Mouse (Mus musculus): ENCODE measurements around the gene Ift27.

Gene Ift27

DNA sequence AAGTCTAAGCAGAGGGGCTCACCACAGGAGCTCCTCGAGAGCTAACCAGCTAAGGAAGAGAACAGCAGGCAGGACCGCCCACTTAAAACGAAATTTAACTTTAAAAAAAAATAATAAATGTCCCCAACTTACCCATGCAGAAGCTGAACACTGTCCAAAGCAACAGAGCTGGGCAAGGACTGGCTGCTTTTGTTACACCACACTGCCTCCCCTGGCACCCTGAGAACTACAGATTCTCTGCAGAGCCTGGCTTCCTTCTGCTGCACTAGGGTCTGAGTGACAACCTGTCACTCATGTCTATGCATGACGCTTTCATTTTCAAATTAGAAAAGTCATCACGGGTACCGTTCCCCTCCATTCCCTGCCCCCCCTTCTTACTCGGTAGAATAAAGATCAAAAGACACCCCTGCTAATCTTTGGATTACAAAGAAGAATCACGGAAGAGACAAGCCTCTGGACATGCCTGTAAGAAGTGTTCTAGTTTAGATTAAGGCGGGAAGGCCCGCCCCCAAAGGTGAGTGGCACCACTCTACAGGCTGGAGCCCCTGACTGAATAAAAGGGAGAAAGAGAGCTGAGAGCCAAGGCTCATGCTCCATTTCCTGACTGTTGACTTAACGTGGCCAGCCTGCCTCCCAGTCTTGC, 1.5 kb downstream of the Ift27 start:
- DNase-seq (ENCODE audit: low spot score), result no peak

- DNase-seq (ENCODE audit: low spot score), result no peak
Measured at GRCm38 (mm10) chr15:78171651-78172050, 2.3 kb downstream of the Ift27 start.

DNA sequence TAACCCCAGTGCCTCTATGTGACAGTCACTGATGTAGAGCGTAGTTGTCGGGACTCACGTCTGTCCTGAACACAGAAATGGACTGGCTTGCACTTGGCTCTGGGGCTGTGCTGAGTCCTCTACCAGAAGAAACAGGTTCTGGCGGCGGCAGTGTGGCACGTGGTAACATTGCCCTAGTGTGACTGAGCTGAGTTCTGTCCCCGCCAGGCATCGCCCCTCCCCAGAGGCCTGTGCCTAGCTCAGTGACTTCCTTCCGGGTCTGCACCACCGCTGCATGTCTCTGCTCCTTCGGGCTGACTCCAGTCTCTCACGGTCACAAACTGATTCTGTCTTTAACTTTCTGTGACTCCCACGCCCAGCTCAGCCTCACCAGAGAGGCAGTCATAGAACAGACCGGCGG, 3.2 kb downstream of the Ift27 start:
- no peak for DNase-seq (ENCODE audit: low spot score)

DNA sequence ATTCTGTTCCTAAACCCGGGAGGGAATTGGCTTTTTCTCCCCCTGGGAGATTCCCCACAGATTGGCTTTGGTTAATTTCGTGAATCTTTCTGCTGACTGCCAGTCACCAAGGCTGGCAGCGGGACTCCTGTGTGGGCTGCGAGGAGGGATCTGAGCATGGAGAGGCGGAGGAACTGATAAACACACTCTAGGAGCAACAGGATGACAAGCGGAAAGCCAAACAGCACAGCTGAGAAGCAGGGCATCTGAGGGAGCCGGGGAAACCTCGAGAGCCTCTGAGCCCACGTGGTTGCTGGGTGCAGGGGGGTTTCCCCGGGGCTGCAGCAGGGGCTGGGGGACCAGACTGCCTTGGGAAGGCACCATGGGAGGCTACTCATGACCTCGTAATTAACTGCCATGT, 4.3 kb downstream of the Ift27 start:
- DNase-seq (ENCODE audit: low spot score), result no peak

DNA sequence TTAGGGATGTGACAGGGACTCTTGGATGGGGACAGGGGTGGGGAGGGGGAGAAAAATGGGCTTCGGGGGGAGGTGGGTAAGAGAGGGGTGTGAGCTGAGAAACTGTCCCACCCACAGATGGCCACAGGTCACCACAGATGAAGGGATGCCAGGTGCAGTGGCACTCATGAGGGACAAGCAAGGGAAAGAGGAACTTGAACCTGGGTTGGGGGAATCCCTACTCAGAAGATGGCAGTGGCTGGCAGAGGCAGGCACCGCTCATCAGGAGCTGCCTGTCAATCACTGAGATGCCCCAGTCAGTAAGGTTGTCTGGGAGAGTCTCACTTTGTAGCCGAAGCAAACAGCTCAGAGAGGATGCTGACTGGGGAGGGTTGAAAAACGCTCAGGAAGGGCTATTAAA, 8.6 kb downstream of the Ift27 start:
- DNase-seq (ENCODE audit: low spot score), result no peak

DNA sequence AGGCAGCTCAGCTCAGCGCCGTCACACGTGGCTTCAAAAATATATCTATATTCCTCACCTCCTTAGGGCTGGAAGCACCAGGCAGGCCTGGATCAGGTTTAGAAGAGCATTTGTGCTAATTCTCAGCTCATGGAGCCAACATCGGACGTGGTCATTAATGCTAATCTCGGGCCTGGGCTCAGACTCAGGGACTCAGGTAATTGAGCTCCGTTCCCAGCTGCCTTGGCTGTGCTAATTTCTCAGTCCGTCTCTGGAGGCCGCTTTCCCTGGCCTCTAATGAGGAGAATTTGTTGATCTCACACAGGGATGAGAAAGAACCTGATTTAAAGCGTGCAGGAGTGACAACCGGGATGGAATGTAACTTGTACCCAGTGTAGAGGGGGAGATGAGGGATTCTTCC, 9.4 kb downstream of the Ift27 start:
- DNase-seq (ENCODE audit: low spot score), result no peak

DNA sequence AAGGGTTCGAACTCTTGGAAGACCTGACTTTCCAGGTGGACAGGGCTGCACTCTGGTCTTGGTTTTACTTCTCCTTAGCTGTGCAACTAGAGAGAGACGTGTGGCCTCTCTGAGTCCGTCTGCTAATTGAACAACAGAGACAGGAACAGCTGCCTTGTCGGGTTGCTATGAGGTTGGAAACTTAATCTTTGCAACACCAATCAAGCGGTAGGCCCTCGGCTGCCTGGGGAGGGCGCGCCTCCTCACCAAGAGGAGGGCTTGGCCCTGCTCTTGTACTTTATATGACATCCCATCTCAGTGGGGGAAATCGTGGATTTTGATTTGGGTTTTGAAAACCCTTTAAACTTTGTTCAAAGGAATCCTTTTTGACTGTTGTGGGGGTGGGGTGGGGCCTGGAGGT, 12.0 kb downstream of the Ift27 start:
- DNase-seq (ENCODE audit: low spot score), result no peak

- DNase-seq (ENCODE audit: low spot score), result no peak
Measured at GRCm38 (mm10) chr15:78158335-78158734, 15.6 kb downstream of the Ift27 start.

GRCm38 (mm10) chr15:78157824-78158223, 16.1 kb downstream of the Ift27 start:
- DNase-seq (ENCODE audit: low spot score), result no peak

GRCm38 (mm10) chr15:78157330-78157729, 16.6 kb downstream of the Ift27 start:
- no peak for DNase-seq (ENCODE audit: low spot score)

GRCm38 (mm10) chr15:78155421-78155820, 18.5 kb downstream of the Ift27 start:
- no peak for DNase-seq (ENCODE audit: low spot score)

DNA sequence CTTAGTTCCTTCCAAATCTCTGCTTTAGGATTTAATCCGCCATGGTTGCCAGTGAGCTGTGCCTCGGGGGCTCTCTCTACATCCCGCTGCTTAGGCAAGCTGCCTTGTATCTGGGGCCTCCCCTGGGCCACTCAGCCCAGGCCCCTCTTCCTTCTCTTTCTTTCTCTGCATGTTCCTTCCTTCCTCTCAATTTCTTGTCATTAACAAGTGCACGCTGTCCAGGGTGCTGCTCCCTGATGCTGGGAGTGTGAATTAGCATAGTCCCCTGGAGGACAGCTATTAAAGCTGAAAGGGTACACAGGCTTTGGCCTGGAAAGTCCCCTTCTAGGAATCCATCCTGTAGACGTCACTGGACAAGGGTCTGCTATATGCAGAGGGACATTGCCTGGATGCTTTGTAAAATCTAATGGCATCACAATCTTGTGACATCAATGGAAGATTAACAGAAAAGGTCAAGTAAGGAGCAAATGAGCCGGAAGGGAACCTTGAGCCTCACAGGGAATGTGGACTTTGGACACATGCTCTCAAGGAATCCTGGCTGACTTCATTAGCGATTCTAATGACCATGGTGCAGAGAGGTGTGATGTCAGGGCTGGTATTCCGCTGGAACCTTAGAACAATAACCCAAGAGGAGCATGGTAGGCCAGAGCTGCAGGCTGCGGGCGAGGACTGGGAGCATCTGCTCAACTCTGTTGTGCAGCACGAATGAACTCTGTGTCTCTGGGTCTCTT, 20.7 kb downstream of the Ift27 start:
- DNase-seq (ENCODE audit: low spot score), result no peak

DNA sequence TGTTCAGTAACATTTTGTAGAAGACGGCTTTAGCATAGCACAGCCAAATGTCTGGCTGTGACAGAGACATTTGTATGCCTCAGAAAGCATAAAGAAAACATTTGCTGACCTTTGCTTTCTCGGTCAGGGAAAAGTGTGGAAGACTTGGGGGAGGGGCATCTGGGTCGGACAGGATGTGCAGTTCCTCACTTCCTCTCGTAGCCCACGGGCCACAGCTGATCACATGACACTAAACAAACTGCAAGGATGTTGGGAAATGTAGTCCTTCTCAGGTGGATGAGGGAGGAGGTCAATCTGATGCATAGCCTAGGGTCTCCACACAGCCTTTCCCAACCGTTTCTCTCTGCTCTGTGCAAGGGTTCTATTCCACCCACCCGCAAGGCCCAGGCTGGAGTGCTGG, 25.3 kb downstream of the Ift27 start:
- no peak for DNase-seq (ENCODE audit: low spot score)

DNA sequence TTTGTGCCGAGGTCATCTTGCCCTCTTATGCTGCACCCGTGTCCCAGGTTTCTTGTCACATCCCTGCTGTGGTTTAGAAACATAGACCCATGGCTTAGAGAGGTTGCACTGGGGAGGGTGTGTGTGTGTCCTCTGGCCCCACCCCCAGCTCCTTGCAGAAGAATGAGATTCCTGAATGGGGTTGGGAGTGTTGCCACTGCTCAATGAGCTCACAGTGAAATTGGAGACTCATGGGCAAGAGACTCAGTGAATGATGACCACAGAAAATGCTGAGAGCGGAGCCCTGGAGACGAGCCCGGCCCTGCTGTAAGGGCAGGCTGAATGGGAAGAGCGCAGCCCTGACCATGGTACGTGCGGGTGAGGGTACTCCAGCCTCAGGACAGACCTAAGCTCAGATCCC, 33.7 kb downstream of the Ift27 start:
- DNase-seq (ENCODE audit: low spot score), result no peak

DNA sequence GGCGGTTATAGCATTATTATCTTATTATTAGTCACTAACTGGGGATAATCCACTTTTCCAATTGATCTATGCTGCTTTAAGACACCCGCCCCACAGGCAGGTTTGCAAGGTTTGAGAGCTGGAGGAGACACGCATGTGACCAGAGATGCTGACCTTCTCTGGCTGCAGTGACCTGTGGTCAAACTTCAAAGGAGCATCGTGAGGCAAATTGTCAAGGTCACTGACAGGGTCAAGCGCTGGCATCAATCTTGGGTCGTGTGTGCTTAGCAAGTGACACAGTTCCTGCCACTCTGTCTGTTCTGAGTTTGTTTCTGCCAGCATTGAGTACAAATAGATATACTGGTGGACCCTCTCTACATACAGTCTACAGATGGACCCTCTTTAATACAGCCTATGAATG, 39.3 kb downstream of the Ift27 start:
- DNase-seq (ENCODE audit: low spot score), result no peak

- no peak for DNase-seq (ENCODE audit: low spot score)
Measured at GRCm38 (mm10) chr15:78133389-78133788, 40.5 kb downstream of the Ift27 start.

DNA sequence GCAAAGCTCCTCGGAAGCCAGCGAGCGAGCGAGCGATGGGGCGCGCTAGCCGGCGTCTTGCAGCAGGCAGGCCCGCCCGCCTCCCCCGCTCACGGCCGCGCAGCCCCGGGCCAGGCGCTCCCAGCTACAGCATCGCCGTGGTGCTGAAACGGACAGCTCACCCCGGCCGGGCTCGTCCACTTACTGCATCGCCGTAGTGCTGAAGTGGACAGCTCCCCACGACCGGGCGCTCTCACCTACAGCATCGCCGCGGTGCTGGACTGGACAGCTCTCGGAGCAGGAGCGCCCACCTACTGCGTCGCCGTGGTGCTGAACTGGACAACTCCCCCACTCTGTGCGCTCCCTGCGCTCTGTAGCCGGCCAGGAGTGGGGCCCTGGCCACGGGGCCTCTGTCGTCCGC, 54.2 kb downstream of the Ift27 start, which contains the start of gene Cacng2:
TSS of gene Cacng2 (minus strand) at position 325 of the 400 bp plus-strand sequence.
- peak; percentile 83 for DNase-seq (ENCODE audit: low spot score)

DNA sequence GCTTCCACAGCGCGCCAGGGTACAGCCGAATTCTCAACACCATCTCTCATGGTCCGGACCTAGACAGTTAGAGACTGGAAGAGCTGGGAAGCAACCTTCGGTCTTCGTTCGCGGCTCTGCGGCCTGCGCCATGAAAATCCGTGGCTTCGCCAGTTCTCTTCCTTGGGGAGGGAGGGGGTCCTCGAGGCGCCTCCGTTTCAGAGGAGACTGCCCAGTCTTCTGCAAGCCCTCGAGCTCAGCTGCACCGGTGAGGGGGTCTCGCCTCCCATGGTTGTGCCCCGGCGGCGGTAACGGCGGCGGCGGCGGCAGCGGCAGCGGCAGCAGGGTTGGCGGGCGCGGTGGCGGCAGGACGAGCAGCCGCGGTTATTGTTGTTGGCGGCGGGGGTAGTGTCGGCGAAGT, 54.7 kb downstream of the Ift27 start:
- no peak for DNase-seq (ENCODE audit: low spot score)

- no peak for DNase-seq (ENCODE audit: low spot score)
Measured at GRCm38 (mm10) chr15:78118275-78118995, 55.5 kb downstream of the Ift27 start.

DNA sequence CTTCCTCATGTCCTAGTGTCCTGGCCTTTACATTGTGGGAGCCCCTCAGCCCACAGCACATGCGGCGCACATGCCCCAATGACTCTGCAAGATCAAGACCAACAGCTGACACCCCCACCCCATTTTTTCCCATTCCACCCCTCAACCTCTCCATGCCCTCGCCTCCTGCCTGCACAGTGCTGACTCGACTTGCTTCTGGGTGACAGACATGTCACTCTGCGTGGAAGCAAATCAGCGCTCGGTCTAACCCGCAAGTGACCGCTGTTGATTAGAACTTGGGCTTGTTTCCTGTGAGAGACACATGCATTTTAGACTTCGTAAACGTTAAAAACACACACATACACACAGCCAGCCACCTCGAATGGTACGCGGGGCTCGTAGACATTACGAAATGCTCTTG, 56.2 kb downstream of the Ift27 start:
- no peak for DNase-seq (ENCODE audit: low spot score)

DNA sequence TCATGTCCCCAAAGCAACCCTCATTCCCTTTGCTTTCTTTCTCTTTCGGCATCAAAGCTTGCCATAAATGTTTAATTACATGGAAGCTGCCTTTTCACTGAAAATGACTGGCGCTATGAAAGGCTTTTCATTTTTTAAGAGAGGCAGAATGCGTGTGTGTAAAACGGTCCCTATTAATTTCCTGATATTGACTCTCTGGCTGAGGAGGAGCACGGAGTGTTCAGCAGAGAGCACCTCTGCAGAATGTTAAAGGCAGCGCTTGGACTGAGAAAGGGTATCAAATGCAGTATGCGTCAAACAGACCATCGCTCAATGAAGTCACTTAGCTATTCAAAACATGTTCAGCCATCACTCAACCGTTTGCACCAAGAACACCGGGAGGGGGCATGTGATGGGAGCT, 57.0 kb downstream of the Ift27 start:
- no peak for DNase-seq (ENCODE audit: low spot score)

- DNase-seq (ENCODE audit: low spot score), result no peak
Measured at GRCm38 (mm10) chr15:78116244-78116643, 57.7 kb downstream of the Ift27 start.

Measured in left cerebral cortex, adult 11 months (tissue).